Mouse (Mus musculus) neural tube, embryonic 14.5 days (tissue): ENCODE measurements around the gene Kcnc2. TPM values are rescaled to one million over a fixed set of nuclear protein-coding genes. Genes with fewer than 3 reads are reported as not detected.
A peak's percentile ranks its signal among the peaks of the same experiment; 100 is the strongest.
"Not testable (repeated sequence)": the region's sequence is repeated elsewhere in the genome, so short reads cannot be mapped to it uniquely, and the experiment has no call there.

Experiments
- ATAC-seq: fragments of 200-750 bp; cut with Nextera tagmentation; 2 replicates; pipeline ENCODE4 v1.8.0; 2017; ENCODE audit warnings: low read depth, mild to moderate bottlenecking, moderate TSS enrichment, moderate library complexity
- H3K27ac ChIP-seq: fragments of 300-500 bp; sonication (generic); 2 replicates; pipeline ENCODE4 v1.5.1; 2014; ENCODE audit warnings: low read depth, mild to moderate bottlenecking, control low read depth, low read length, moderate library complexity, mixed read lengths
- H3K27me3 ChIP-seq: fragments of 300-500 bp; sonication (generic); 2 replicates; pipeline ENCODE4 v1.6.1; 2014; ENCODE audit warnings: low read length; ENCODE audit not compliant: control insufficient read depth, insufficient read depth
- H3K36me3 ChIP-seq: fragments of 300-500 bp; sonication (generic); 2 replicates; pipeline ENCODE4 v1.6.1; 2014; ENCODE audit warnings: low read length, mixed read lengths; ENCODE audit not compliant: control insufficient read depth, insufficient read depth
- H3K4me1 ChIP-seq: fragments of 300-500 bp; sonication (generic); 2 replicates; pipeline ENCODE4 v1.6.1; 2014; ENCODE audit warnings: low read length; ENCODE audit not compliant: control insufficient read depth, insufficient read depth
- H3K4me2 ChIP-seq: fragments of 300-500 bp; sonication (generic); 2 replicates; pipeline ENCODE4 v1.6.1; 2014; ENCODE audit warnings: mild to moderate bottlenecking, low read depth, low read length, control low read depth
- H3K4me3 ChIP-seq: fragments of 300-500 bp; sonication (generic); 2 replicates; pipeline ENCODE4 v1.5.1; 2014; ENCODE audit warnings: low read depth, low read length, control low read depth, mixed read lengths
- H3K9ac ChIP-seq: fragments of 300-500 bp; sonication (generic); replicated peaks from 2 replicates; pipeline ENCODE4 v1.6.1; 2014; ENCODE audit warnings: low read depth, mild to moderate bottlenecking, control low read depth, low read length, mixed read lengths
- H3K9me3 ChIP-seq: fragments of 300-500 bp; sonication (generic); 2 replicates; pipeline ENCODE4 v1.6.1; 2016; ENCODE audit warnings: low read length; ENCODE audit not compliant: control insufficient read depth
- WGBS: fragments of 180-500 bp; shearing (Covaris S2); extraction: QIAGEN DNeasy Blood & Tissue Kit; methylation state at CpG from one replicate; pipeline ENCODE4 v1.1.7; 2014; 5-methylcytosine and 5-hydroxymethylcytosine counted together
- polyA plus RNA-seq: library from polyadenylated mRNA; unstranded; fragments of >200 nt; fragmentation: Nextera tagmentation; extraction: Ambion mirVana; gene quantifications from 2 replicates; pipeline ENCODE4 v1.2.1, GENCODE M21; 2014

Gene Kcnc2
- 14.5 and 16.5 TPM in 2 replicates for polyA plus RNA-seq

GRCm38 (mm10) chr10:112270887-112271802 is at the start of gene Kcnc2:
Gene Kcnc2 (plus strand): TSS chr10:112271121.
- no peaks in the 10 kb centered on the region for H3K36me3 ChIP-seq
- H3K4me3 ChIP-seq, result peak within 1 kb of the TSS; percentile 60
- ATAC-seq, result peak; percentile 53
- H3K4me2 ChIP-seq, result peak within 1 kb of the TSS; percentile 98
- H3K4me1 ChIP-seq, result peaks cover 4% of the 10 kb centered on the region; the same call in 1 of the 2 replicates
- peak within 1 kb of the TSS; percentile 12; the same call in 1 of the 2 replicates for H3K27ac ChIP-seq
- H3K9me3 ChIP-seq, result no peaks in the 10 kb centered on the region
- WGBS, result 1% methylated on average over 20 of the region's 20 CpGs
- peak within 1 kb of the TSS; percentile 68 for H3K9ac ChIP-seq
- H3K27me3 ChIP-seq, result peaks cover 7% of the 10 kb centered on the region

- Histone ChIP-seq H3K4me3 (no peak overlapping the region), H3K9me3 (no peaks in the 10 kb centered on the region), H3K27me3 (no peaks in the 10 kb centered on the region), H3K4me1 (no peaks in the 10 kb centered on the region), H3K27ac (no peak overlapping the region), H3K36me3 (no peaks in the 10 kb centered on the region), H3K4me2 (no peak overlapping the region), H3K9ac (no peak overlapping the region)
- ATAC-seq, result no peak
- 82% methylated on average over 1 of the region's 1 CpGs for WGBS
These were observed 43.8 kb upstream of the Kcnc2 start for GRCm38 (mm10) chr10:112227073-112227472.

GRCm38 (mm10) chr10:112229091-112229843 is 41.7 kb upstream of the Kcnc2 start:
- H3K4me1 ChIP-seq, H3K36me3 ChIP-seq, H3K27me3 ChIP-seq, H3K9ac ChIP-seq, H3K4me3 ChIP-seq, H3K4me2 ChIP-seq, ATAC-seq, H3K27ac ChIP-seq, H3K9me3 ChIP-seq: not testable (repeated sequence)
- WGBS, result 52% methylated on average over 6 of the region's 6 CpGs

- H3K4me2 ChIP-seq, H3K4me3 ChIP-seq, H3K27me3 ChIP-seq, H3K4me1 ChIP-seq, H3K27ac ChIP-seq, H3K36me3 ChIP-seq, H3K9ac ChIP-seq, H3K9me3 ChIP-seq, ATAC-seq: not testable (repeated sequence)
- WGBS, result 12% methylated on average over 1 of the region's 1 CpGs
These were observed 38.2 kb upstream of the Kcnc2 start for GRCm38 (mm10) chr10:112232733-112233132.

- not testable (repeated sequence) for H3K27me3 ChIP-seq, H3K36me3 ChIP-seq, H3K4me3 ChIP-seq, H3K9me3 ChIP-seq, H3K9ac ChIP-seq, ATAC-seq, H3K4me2 ChIP-seq, H3K27ac ChIP-seq, H3K4me1 ChIP-seq
- WGBS, result 90% methylated on average over 5 of the region's 5 CpGs
These were observed 35.5 kb upstream of the Kcnc2 start for GRCm38 (mm10) chr10:112235396-112235940.

- H3K4me3 ChIP-seq, result no peak overlapping the region
- WGBS, result 47% methylated on average over 2 of the region's 2 CpGs
These were observed 22.6 kb upstream of the Kcnc2 start for GRCm38 (mm10) chr10:112248273-112248672.

GRCm38 (mm10) chr10:112263467-112263866 is 7.5 kb upstream of the Kcnc2 start:
- Histone ChIP-seq H3K27ac (no peak overlapping the region), H3K27me3 (no peaks in the 10 kb centered on the region), H3K9ac (no peak overlapping the region), H3K4me3 (no peak overlapping the region), H3K4me2 (no peak overlapping the region), H3K9me3 (no peaks in the 10 kb centered on the region), H3K4me1 (no peaks in the 10 kb centered on the region), H3K36me3 (no peaks in the 10 kb centered on the region)
- WGBS, result 81% methylated on average over 3 of the region's 3 CpGs
- no peak for ATAC-seq

More at GRCm38 (mm10) chr10:112248273-112248672, 22.6 kb upstream of the Kcnc2 start:
- no peak overlapping the region for H3K27ac ChIP-seq
- ATAC-seq, result no peak
- H3K36me3 ChIP-seq, result no peaks in the 10 kb centered on the region
- H3K4me2 ChIP-seq, result no peak overlapping the region
- H3K4me1 ChIP-seq, result no peaks in the 10 kb centered on the region
- no peak overlapping the region for H3K9ac ChIP-seq
- H3K9me3 ChIP-seq, result no peaks in the 10 kb centered on the region
- H3K27me3 ChIP-seq, result no peaks in the 10 kb centered on the region

- Histone ChIP-seq H3K36me3 (no peaks in the 10 kb centered on the region), H3K4me2 (peak overlapping the region; percentile 98), H3K9ac (no peak overlapping the region), H3K27me3 (peaks cover 7% of the 10 kb centered on the region), H3K4me1 (peaks cover 4% of the 10 kb centered on the region; the same call in 1 of the 2 replicates), H3K9me3 (no peaks in the 10 kb centered on the region), H3K4me3 (peak overlapping the region; percentile 60), H3K27ac (no peak overlapping the region)
- ATAC-seq, result no peak
- 61% methylated on average over 3 of the region's 3 CpGs for WGBS
These were observed 1.4 kb upstream of the Kcnc2 start for GRCm38 (mm10) chr10:112269481-112269880.
